Mouse (Mus musculus) forebrain, embryonic 16.5 days (tissue): ENCODE results near the gene Gm10024. TPM values are rescaled to one million over a fixed set of nuclear protein-coding genes. Genes with fewer than 3 reads are reported as not detected.
"Not testable (repeated sequence)": the region's sequence is repeated elsewhere in the genome, so short reads cannot be mapped to it uniquely, and the experiment has no call there.

Experiments used
- ATAC-seq: fragments of 200-750 bp; cut with Nextera tagmentation; 2 replicates; pipeline ENCODE4 v1.8.0; 2017; ENCODE audit warnings: mild to moderate bottlenecking, moderate library complexity
- H3K27ac ChIP-seq: fragments of 300-500 bp; sonication (generic); 2 replicates; pipeline ENCODE4 v1.5.1; 2014; ENCODE audit warnings: low read length, control low read depth
- H3K27me3 ChIP-seq: fragments of 300-500 bp; sonication (generic); replicated peaks from 2 replicates; pipeline ENCODE4 v1.6.1; 2014; ENCODE audit warnings: low read length; ENCODE audit not compliant: control insufficient read depth, insufficient read depth
- H3K36me3 ChIP-seq: fragments of 300-500 bp; sonication (generic); 2 replicates; pipeline ENCODE4 v1.6.1; 2014; ENCODE audit not compliant: control insufficient read depth, insufficient read depth
- H3K4me1 ChIP-seq: fragments of 300-500 bp; sonication (generic); replicated peaks from 2 replicates; pipeline ENCODE4 v1.6.1; 2014; ENCODE audit warnings: low read length; ENCODE audit not compliant: control insufficient read depth, insufficient read depth
- H3K4me2 ChIP-seq: fragments of 300-500 bp; sonication (generic); 2 replicates; pipeline ENCODE4 v1.6.1; 2014; ENCODE audit warnings: mild to moderate bottlenecking, low read length, control low read depth
- H3K4me3 ChIP-seq: fragments of 300-500 bp; sonication (generic); replicated peaks from 2 replicates; pipeline ENCODE4 v1.5.1; 2014; ENCODE audit warnings: mild to moderate bottlenecking, low read length, control low read depth
- H3K9ac ChIP-seq: fragments of 300-500 bp; sonication (generic); replicated peaks from 2 replicates; pipeline ENCODE4 v1.6.1; 2014; ENCODE audit warnings: low read depth, low read length, control low read depth
- H3K9me3 ChIP-seq: fragments of 300-500 bp; sonication (generic); 2 replicates; pipeline ENCODE4 v1.6.1; 2016; ENCODE audit warnings: low read length; ENCODE audit not compliant: control insufficient read depth
- WGBS: fragments of 180-500 bp; shearing (Covaris S2); extraction: QIAGEN DNeasy Blood & Tissue Kit; methylation state at CpG from one replicate; pipeline ENCODE4 v1.1.7; 2014; 5-methylcytosine and 5-hydroxymethylcytosine counted together
- polyA plus RNA-seq: library from polyadenylated mRNA; unstranded; fragments of >200 nt; fragmentation: Nextera tagmentation; extraction: Ambion mirVana; gene quantifications from 2 replicates; pipeline ENCODE4 v1.2.1, GENCODE M21; 2015

Gene Gm10024
- polyA plus RNA-seq, 1 experiment from 2014 or later, result not detected

- not testable (repeated sequence) for H3K4me2 ChIP-seq, H3K27ac ChIP-seq, H3K9me3 ChIP-seq, ATAC-seq, H3K9ac ChIP-seq, H3K4me3 ChIP-seq, H3K27me3 ChIP-seq, H3K36me3 ChIP-seq, H3K4me1 ChIP-seq
- 71% methylated on average over 1 of the region's 1 CpGs for WGBS
Measured at GRCm38 (mm10) chr10:77751254-77751653, 40.0 kb downstream of the Gm10024 start, which contains the start of gene Gm9736. Gm9736 (minus strand) TSS chr10:77751354.

GRCm38 (mm10) chr10:77752312-77752711 lies 41.1 kb downstream of the Gm10024 start:
- not testable (repeated sequence) for H3K9ac ChIP-seq, H3K4me1 ChIP-seq, H3K4me3 ChIP-seq, H3K27me3 ChIP-seq, ATAC-seq, H3K9me3 ChIP-seq, H3K36me3 ChIP-seq, H3K4me2 ChIP-seq, H3K27ac ChIP-seq
- 64% methylated on average over 3 of the region's 3 CpGs for WGBS

DNA sequence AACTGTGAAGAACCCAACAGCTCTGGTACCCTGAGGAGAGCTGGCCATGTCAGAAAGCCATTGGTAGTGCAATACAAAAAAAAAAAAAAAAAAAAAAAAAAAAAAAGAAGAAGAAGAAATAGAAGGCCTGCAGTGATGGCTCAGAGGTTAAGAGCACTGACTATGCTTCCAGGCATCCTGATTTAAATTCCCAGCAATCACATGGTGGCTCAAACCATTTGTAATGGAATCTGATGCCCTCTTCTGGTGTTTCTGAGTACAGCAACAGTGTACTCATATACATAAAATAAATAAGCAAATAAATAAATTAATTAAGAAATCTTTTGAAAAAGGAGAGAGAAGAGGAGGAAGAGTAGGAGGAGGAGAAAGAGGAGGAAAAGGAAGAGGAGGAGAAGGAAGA lies 42.2 kb downstream of the Gm10024 start:
- Histone ChIP-seq H3K9me3 (no peaks in the 10 kb centered on the region), H3K27ac (no peak overlapping the region), H3K36me3 (no peaks in the 10 kb centered on the region), H3K4me2 (no peak overlapping the region), H3K9ac (no peak overlapping the region), H3K27me3 (no peaks in the 10 kb centered on the region), H3K4me1 (no peaks in the 10 kb centered on the region), H3K4me3 (no peak overlapping the region)
- no peak for ATAC-seq

- H3K36me3 ChIP-seq, H3K9me3 ChIP-seq, H3K4me3 ChIP-seq, H3K27me3 ChIP-seq, H3K27ac ChIP-seq, ATAC-seq, H3K4me1 ChIP-seq, H3K4me2 ChIP-seq, H3K9ac ChIP-seq: not testable (repeated sequence)
- no CpG with 5 or more reads among the region's 1 CpGs for WGBS
Measured at GRCm38 (mm10) chr10:77759582-77759981, 48.3 kb downstream of the Gm10024 start, which contains the start of gene Gm3233. Gm3233 (minus strand) TSS chr10:77759682.

Other genes with a start within 250 kb of the Gm10024 start
- gene Fam207a, start 195.7 kb upstream of the Gm10024 start, polyA plus RNA-seq, result 41.6 and 42.8 TPM in 2 replicates
- 0.80 and 0.85 TPM in 2 replicates for gene Itgb2, start 181.2 kb upstream of the Gm10024 start, polyA plus RNA-seq
- gene Pttg1ip, start 129.7 kb upstream of the Gm10024 start, polyA plus RNA-seq, result 73.3 and 80.5 TPM in 2 replicates
- gene Sumo3, start 105.4 kb upstream of the Gm10024 start, polyA plus RNA-seq, result 335 and 349 TPM in 2 replicates
- 1.2 and 8.4 TPM in 2 replicates for gene Gm49325, start 105.3 kb upstream of the Gm10024 start, polyA plus RNA-seq
- gene Ube2g2, start 89.2 kb upstream of the Gm10024 start, polyA plus RNA-seq, result 107 and 114 TPM in 2 replicates
- gene Tspear, start 24.9 kb upstream of the Gm10024 start, polyA plus RNA-seq, result 0.30 and 0.39 TPM in 2 replicates
- not detected in 2 replicates for gene Gm19402, start 20.7 kb upstream of the Gm10024 start, polyA plus RNA-seq
- gene Gm9508, start 14.2 kb upstream of the Gm10024 start, polyA plus RNA-seq, result not detected in 2 replicates
- not detected in 2 replicates for gene Gm10272, start 4.8 kb upstream of the Gm10024 start, polyA plus RNA-seq
- not detected in 2 replicates for gene Gm10142, start 4.3 kb downstream of the Gm10024 start, polyA plus RNA-seq
- gene Krtap12-1, start 9.1 kb downstream of the Gm10024 start, polyA plus RNA-seq, result not detected in 2 replicates
- gene Gm10100, start 15.0 kb downstream of the Gm10024 start, polyA plus RNA-seq, result not detected in 2 replicates
- gene Gm18596, start 31.2 kb downstream of the Gm10024 start, polyA plus RNA-seq, result not detected in 2 replicates
- gene Gm9736, start 39.9 kb downstream of the Gm10024 start, polyA plus RNA-seq, result not detected in 2 replicates
- not detected in 2 replicates for gene Gm3233, start 48.2 kb downstream of the Gm10024 start, polyA plus RNA-seq
- gene Gm3238, start 59.9 kb downstream of the Gm10024 start, polyA plus RNA-seq, result not detected in 2 replicates
- not detected in 2 replicates for gene Gm7138, start 65.5 kb downstream of the Gm10024 start, polyA plus RNA-seq
- not detected in 2 replicates for gene Gm3250, start 71.1 kb downstream of the Gm10024 start, polyA plus RNA-seq
- gene Gm7137, start 76.7 kb downstream of the Gm10024 start, polyA plus RNA-seq, result not detected in 2 replicates
- gene Gm9639, start 83.6 kb downstream of the Gm10024 start, polyA plus RNA-seq, result not detected in 2 replicates
- gene Gm19668, start 87.7 kb downstream of the Gm10024 start, polyA plus RNA-seq, result not detected in 2 replicates
- gene Gm9507, start 100.4 kb downstream of the Gm10024 start, polyA plus RNA-seq, result not detected in 2 replicates
- gene Gm2696, start 103.2 kb downstream of the Gm10024 start, polyA plus RNA-seq, result not detected in 2 replicates
- gene Krtap10-4, start 115.6 kb downstream of the Gm10024 start, polyA plus RNA-seq, result not detected in 2 replicates
- gene Krtap10-10, start 124.5 kb downstream of the Gm10024 start, polyA plus RNA-seq, result not detected in 2 replicates
- gene Gm36176, start 135.3 kb downstream of the Gm10024 start, polyA plus RNA-seq, result not detected in 2 replicates
- not detected in 2 replicates for gene Gm10318, start 141.4 kb downstream of the Gm10024 start, polyA plus RNA-seq
- gene Gm3285, start 150.5 kb downstream of the Gm10024 start, polyA plus RNA-seq, result not detected in 2 replicates
- 10.9 and 15.7 TPM in 2 replicates for gene Lrrc3, start 191.1 kb downstream of the Gm10024 start, polyA plus RNA-seq